Mouse (Mus musculus) MEL (cell line): Measurements from ENCODE around the gene Celf2.

Experiments
- CHD2 ChIP-seq: IDR thresholded peaks from 2 replicates; pipeline ENCODE4 v1.6.1; 2011; ENCODE audit warnings: low read length, improper control_type of control experiment
- CTCF ChIP-seq, 3 experiments: IDR thresholded peaks in 2 of 3; conservative IDR thresholded peaks in 1 of 3; 2 replicates each; pipeline ENCODE4 v1.5.1; 2011 to 2012; ENCODE audit warnings: low read length in 3 of 3, low read depth in 2 of 3, mild to moderate bottlenecking in 2 of 3, improper control_type of control experiment in 1 of 3, inconsistent platforms in 1 of 3, mixed read lengths in 1 of 3, moderate library complexity in 1 of 3; ENCODE audit not compliant: control insufficient read depth in 1 of 3, insufficient read depth in 1 of 3, poor library complexity in 1 of 3, severe bottlenecking in 1 of 3
- E2F4 ChIP-seq: IDR thresholded peaks from 2 replicates; pipeline ENCODE4 v1.6.1; 2011; ENCODE audit warnings: low read depth, low read length, improper control_type of control experiment, borderline replicate concordance
- GATA1 ChIP-seq: IDR thresholded peaks from 2 replicates; pipeline ENCODE4 v1.6.1; 2011; ENCODE audit warnings: low read depth, low read length, improper control_type of control experiment
- MEF2A ChIP-seq: IDR thresholded peaks from 2 replicates; pipeline ENCODE4 v1.6.1; 2014; ENCODE audit warnings: low read depth, mild to moderate bottlenecking, inconsistent platforms, low read length, improper control_type of control experiment; ENCODE audit not compliant: poor library complexity, insufficient replicate concordance, severe bottlenecking; ENCODE audit errors: extremely low read depth
- NRF1 ChIP-seq: IDR thresholded peaks from 2 replicates; pipeline ENCODE4 v1.6.1; 2014; ENCODE audit warnings: low read depth, mild to moderate bottlenecking, inconsistent platforms, low read length, improper control_type of control experiment, moderate library complexity; ENCODE audit not compliant: poor library complexity, insufficient read depth, severe bottlenecking
- USF1 ChIP-seq: IDR thresholded peaks from 2 replicates; pipeline ENCODE4 v1.6.1; 2014; ENCODE audit warnings: low read depth, mild to moderate bottlenecking, inconsistent platforms, low read length, improper control_type of control experiment, moderate library complexity

GRCm38 (mm10) chr2:6497636-6498035 is 1011.7 kb downstream of the Celf2 start:
- no peak for TF ChIP-seq CTCF (IDR thresholded peaks at IDR 0.05 in 2 of 3, conservative IDR thresholded peaks at IDR 0.05 in 1 of 3; ENCODE audit: control insufficient read depth in 1 of 3, insufficient read depth in 1 of 3, low read depth in 2 of 3, low read length in 3 of 3, poor library complexity in 1 of 3, severe bottlenecking in 1 of 3)
- no peak for TF ChIP-seq NRF1
- TF ChIP-seq MEF2A, result no peak
- no peak for TF ChIP-seq E2F4
- no peak for TF ChIP-seq CHD2
- no peak for TF ChIP-seq GATA1
- no peak for TF ChIP-seq USF1
